Mouse (Mus musculus): ENCODE measurements around the gene Sdr39u1. TPM values are rescaled to one million over a fixed set of nuclear protein-coding genes. Genes with fewer than 3 reads are reported as not detected.

The Sdr39u1 gene
- 100 to 1,000 TPM; 120 to 148 (median 130) TPM for total RNA-seq (2022)

GRCm38 (mm10) chr14:55899701-55900413, at the start of gene Sdr39u1:
Sdr39u1 (minus strand) TSS chr14:55900293.
- DNase-seq (ENCODE audit: low spot score) = peak; percentile 74

DNA sequence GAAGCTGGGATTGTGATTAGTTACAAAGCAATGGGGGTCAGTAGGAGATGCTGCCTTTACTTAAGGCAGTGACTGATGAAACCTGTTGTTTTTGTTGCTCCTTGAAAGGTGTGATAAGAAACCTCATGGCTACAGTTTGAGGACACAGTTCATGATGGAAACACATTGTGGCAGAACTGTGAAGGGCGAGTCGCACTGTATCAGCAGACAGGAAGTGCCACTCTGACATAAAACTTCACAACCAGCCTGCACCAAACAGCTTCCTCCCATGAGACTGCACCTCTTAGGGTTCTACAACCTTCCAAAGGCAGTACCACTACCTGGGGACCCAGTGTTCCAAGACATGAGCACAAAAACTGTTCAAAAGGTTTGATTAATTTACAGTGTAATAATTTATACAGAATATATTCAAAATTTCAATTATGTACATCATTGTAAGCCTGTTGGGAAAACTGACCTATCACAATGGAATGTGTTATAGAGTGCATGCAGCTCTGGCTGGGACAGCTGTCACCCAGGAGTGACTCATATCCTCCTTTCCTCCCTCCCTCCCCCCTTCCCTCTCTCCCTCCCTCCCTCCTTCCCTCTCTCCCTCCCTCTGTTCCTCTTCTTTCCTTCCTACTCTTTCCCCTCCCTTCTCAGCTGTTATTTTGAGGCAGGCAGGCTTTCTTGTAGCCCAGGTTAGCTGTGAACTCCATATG, 46.3 kb upstream of the Sdr39u1 start:
- no peak for DNase-seq (ENCODE audit: low spot score)

- no peak for DNase-seq (ENCODE audit: low spot score)
Measured at GRCm38 (mm10) chr14:55944575-55944974, 44.5 kb upstream of the Sdr39u1 start, which contains the start of gene Cma1. Cma1 (minus strand) TSS chr14:55944675.

DNA sequence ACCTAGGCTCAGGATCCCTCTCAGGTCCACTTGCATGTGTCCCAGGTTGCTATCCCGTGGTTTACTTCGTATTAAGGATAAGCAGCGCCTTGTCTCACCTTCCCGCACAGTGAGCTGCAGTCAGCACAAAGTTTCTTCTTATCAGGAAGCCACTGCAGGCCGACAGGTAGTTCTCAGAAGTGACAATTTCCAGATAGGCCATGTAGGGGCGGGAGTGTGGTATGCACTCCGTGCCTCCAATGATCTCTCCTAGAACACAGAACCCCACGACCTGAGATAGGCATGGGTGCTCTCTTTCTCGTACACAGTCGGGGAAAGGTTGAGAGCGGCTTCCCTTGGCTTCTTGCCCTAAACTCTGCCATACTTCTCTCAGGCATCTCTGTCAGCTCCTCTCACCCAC, 43.5 kb upstream of the Sdr39u1 start:
- no peak for DNase-seq (ENCODE audit: low spot score)

DNA sequence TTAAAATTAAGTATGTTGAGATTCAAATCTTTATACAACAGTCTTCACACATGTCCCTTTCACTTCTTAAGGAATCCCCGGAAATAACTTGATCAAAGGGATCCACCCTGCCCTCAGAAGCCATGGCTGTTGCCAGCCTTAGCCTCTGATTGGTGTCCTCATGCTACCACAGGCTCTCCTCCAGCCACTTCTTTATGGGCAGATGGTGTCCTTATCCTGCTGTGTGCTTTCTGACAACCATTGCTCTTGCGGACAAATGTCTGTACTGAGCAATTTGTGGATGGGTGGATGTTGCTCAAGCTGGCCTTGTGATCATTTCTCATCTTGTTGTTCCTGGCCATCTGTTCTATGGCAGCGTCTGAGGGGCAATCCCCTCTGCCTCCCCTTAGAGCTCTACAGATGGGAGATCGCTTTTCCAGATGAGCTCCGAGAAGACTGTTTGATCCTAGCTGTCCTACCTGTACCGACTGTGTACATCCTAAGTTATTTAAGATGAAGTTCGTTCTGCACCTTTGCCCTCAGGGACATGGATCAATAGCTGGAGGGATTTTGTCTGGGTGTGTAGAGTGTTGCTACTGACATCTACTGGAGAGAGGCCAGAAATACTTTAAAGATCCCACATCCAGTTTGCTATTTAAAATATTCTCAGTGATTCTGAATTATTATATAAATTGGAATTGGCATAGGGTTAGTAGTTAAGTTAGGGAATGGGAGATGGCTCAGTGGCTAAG, 40.1 kb upstream of the Sdr39u1 start:
- no peak for DNase-seq (ENCODE audit: low spot score)

GRCm38 (mm10) chr14:55933586-55933985, 33.5 kb upstream of the Sdr39u1 start:
- DNase-seq (ENCODE audit: low spot score) = peak; percentile 50

GRCm38 (mm10) chr14:55929263-55929997, 29.3 kb upstream of the Sdr39u1 start:
- no peak for DNase-seq (ENCODE audit: low spot score)

GRCm38 (mm10) chr14:55926847-55927246, 26.8 kb upstream of the Sdr39u1 start:
- DNase-seq (ENCODE audit: low spot score) = no peak

GRCm38 (mm10) chr14:55922475-55923232, 22.6 kb upstream of the Sdr39u1 start:
- DNase-seq (ENCODE audit: low spot score) = no peak

GRCm38 (mm10) chr14:55918240-55919082, 18.4 kb upstream of the Sdr39u1 start:
- peak; percentile 83 for DNase-seq (ENCODE audit: low spot score)

DNA sequence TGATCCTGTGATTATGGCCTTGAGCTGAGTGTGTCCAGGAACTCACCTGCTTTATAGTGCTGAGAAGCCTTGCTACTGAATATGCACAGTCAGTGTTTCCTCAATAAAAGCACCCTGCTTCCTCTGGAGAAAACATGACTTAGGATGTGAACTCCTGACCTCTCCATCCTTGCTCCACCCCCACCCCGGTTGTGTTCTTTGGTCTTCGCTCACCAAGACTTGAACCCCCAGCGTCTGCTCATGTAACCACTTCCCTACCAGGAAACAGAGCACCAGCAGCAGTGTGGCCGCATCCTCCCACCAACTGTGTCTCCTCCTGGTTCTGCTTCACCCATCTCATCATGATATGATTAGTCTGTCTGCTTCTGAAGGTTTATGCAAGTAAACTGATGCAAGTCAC, 13.3 kb upstream of the Sdr39u1 start:
- DNase-seq (ENCODE audit: low spot score) = no peak

GRCm38 (mm10) chr14:55905518-55905917, 5.4 kb upstream of the Sdr39u1 start:
- DNase-seq (ENCODE audit: low spot score) = no peak

DNA sequence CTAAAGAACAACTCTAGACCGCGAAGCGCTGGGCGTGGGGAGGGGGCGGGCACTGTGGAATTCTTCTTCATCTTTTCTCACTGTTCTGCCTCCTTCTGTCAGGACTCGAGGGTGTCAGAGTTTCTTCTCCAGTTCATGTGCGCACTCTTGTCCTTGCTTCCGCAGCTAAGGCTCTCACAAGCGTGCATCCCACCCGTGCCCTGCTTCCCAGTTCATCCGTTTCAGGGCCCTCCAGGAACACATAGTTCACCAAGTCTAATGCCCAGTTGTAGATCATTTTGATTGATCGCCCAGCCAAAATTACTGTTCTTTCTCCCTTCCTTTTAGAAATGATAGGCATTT, 292 bp upstream of the Sdr39u1 start:
- no peak for DNase-seq (ENCODE audit: low spot score)

- no peak for DNase-seq (ENCODE audit: low spot score)
Measured at GRCm38 (mm10) chr14:55898947-55899346, 1.1 kb downstream of the Sdr39u1 start.

- DNase-seq (ENCODE audit: low spot score) = no peak
Measured at GRCm38 (mm10) chr14:55897671-55898070, 2.4 kb downstream of the Sdr39u1 start.

DNA sequence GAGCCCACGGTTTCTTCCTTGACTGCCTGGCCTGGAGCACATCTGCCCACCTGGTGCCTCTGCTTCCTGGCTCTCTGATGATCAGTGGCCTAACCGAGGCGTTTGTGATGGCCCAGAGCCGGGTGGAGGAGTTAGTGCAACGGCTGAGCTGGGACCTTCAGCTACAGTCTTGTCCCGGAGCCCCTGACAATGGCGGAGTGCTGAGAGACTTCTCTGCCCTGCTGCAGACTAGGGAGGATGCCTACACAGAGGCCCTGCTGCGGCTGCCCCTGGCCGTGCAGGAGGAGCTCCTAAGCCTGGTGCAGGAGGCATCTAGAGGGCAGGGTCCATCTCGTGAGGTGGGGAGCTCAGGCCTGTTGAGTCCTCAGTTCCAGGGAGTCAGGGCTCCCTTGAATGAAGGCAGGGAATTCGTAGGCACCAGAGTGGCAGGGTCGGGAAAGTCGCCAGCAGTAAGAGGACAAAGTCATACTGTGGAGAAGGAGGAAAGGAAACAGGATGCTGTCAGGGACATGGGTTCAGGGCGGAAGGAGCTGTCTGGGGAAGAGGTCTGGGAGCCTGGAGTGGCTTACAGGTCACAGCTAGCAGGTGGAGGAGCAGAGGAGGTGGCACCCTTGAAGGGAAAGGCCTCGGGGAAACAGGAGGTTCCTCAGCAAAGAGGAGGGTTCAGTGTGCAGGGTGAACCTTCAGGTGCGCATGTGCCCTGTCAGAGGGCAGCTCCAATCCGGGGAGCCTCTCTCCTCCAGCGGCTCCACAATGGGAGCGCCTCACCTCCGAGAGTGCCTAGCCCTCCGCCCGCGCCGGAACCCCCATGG, 13.3 kb downstream of the Sdr39u1 start:
- no peak for DNase-seq (ENCODE audit: low spot score)

GRCm38 (mm10) chr14:55885791-55886271, 14.3 kb downstream of the Sdr39u1 start:
- DNase-seq (ENCODE audit: low spot score) = peak; percentile 74

DNA sequence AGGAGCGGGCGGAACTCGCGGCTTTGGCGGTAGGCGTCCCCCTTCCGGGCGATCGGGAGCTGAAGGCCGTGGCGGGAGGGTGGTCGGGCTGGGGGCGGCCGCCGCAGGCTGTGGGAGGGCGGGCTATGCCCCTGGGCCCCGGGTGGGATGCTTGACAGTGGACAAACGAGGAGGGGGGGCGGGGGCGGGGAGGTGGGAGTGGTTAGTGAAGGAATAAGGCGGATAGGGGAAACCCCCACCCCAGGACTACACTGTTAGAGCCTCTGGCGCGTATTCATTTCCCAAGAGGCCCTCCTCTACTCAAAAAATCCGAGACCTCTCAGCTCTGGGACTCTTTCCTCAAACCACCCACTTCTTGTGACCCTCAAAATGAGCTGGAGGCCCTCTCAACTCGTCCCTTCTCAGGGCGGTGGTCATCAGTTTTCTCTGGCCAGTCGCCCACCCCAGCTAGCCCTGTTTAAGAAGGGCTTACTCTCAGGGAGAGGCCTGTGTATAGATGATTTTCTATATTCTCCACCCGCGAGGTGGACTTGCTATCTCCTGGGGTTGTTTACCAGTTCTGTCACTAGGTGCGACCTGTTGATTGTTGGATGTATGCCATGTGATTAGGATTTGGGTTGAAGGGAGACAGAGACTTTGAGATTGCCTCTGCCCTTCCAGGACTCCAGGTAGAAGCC, 14.8 kb downstream of the Sdr39u1 start:
- DNase-seq (ENCODE audit: low spot score) = peak; percentile 35

DNA sequence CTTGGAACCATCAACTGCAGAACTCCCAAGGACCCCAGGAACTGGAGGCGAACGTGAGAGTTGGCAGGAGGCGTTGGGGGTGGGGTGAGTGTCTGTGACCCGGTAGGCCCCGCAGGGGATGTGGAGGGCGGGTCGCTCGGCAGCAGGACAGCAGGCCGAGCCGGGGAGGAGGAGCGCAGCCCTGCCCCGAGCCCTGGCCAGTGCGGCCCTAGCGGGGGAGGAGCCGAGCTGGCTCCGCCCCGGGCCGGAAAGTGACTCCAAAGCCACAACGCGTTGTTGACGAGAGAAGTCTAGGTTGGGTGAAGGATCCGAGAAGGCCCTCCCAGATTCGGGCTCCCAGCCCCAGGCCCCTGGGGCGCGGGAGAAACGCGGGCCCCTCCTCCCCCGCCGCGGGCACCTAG, 15.4 kb downstream of the Sdr39u1 start, which contains the start of gene Khnyn:
Gene Khnyn (plus strand): TSS at position 235 of the 401 bp plus-strand sequence.
- DNase-seq (ENCODE audit: low spot score) = peak; percentile 91
